Mouse (Mus musculus) erythroblast, embryonic 14.5 days (primary cell): Measurements from ENCODE around the gene Pim2.

ENCODE experiments used
- GATA1 ChIP-seq: IDR thresholded peaks from 2 replicates; pipeline ENCODE4 v1.6.1; 2012; ENCODE audit warnings: low read length, inconsistent platforms, mixed read lengths
- TAL1 ChIP-seq: IDR thresholded peaks from 3 replicates; pipeline ENCODE4 v1.6.1; 2012; ENCODE audit warnings: low read length, inconsistent platforms, mixed read lengths

- TF ChIP-seq TAL1 (no peak), GATA1 (no peak)
Observed at GRCm38 (mm10) chrX:7865786-7866185, 12.3 kb upstream of the Pim2 start.
